Comparison of ENCODE assay signal across 26 mouse cellular contexts in the genomic region with DNA sequence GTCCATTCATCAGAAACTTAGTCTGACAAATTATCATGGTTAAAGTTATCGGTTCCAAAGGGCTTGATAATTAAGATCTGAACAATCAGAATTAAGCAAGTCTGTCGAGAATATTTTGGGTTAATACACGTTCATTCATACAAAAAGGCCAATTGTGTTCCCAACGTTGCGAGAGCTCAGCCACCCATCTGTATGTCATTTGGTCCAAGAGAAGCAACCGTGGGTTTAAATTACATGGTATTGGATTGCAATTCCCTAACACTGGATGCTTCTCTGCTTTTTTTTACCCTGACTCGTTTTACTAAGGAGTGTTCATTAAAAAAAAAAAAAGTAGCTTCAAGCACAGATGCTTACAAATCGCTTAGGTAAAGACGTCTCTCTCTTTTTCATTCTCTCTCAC. TPM values are rescaled to one million over a fixed set of nuclear protein-coding genes. Genes with fewer than 3 reads are reported as not detected.
DNase-seq lines count a peak whose midpoint lies in the region; ATAC-seq and TF ChIP-seq lines count a peak whose summit lies in the region.
"Had no signal": no experiment of that assay in that cellular context is flagged by ENCODE, and none has a peak within 500 bp of the region (broad histone marks: within the 10 kb centered on the region; RNA-seq: fewer than 3 reads in every experiment).

No protein-coding gene starts in this region.

- H3K9ac ChIP-seq in forebrain, embryonic 14.5 days (ENCODE audit: low read length) = no peak overlapping the region
- H3K9ac ChIP-seq in forebrain, embryonic 15.5 days (replicated peaks) = no peak overlapping the region
- no peak overlapping the region for H3K9ac ChIP-seq in embryonic facial prominence, embryonic 11.5 days (replicated peaks; ENCODE audit: low read length)
- H3K9ac ChIP-seq in limb, embryonic 11.5 days (ENCODE audit: low read length) = no peak overlapping the region
- H3K9ac ChIP-seq: hindbrain, embryonic 12.5 days; kidney, embryonic 15.5 days; liver, embryonic 15.5 days; lung, embryonic 15.5 days; midbrain, embryonic 12.5 days; neural tube, embryonic 12.5 days had no signal

- no peaks in the 10 kb centered on the region for H3K9me3 ChIP-seq in forebrain, embryonic 14.5 days (replicated peaks; ENCODE audit: control insufficient read depth, low read length)
- no peaks in the 10 kb centered on the region for H3K9me3 ChIP-seq in forebrain, embryonic 15.5 days
- H3K9me3 ChIP-seq in embryonic facial prominence, embryonic 11.5 days (replicated peaks; ENCODE audit: control insufficient read depth, low read length) = no peaks in the 10 kb centered on the region
- H3K9me3 ChIP-seq in limb, embryonic 11.5 days (ENCODE audit: control insufficient read depth, low read length) = no peaks in the 10 kb centered on the region
- H3K9me3 ChIP-seq: hindbrain, embryonic 12.5 days; kidney, embryonic 15.5 days; liver, embryonic 15.5 days; lung, embryonic 15.5 days; midbrain, embryonic 12.5 days; neural tube, embryonic 12.5 days had no signal

- no peak for ATAC-seq in forebrain, embryonic 14.5 days
- ATAC-seq in forebrain, embryonic 15.5 days (replicated peaks) = no peak
- no peak for ATAC-seq in embryonic facial prominence, embryonic 11.5 days (replicated peaks; ENCODE audit: insufficient number of reproducible peaks, low FRiP score, low TSS enrichment, low read depth)
- no peak for ATAC-seq in limb, embryonic 11.5 days (ENCODE audit: insufficient number of reproducible peaks, low FRiP score, low TSS enrichment, low read depth)
- ATAC-seq: intestine, embryonic 16.5 days had no signal

- DNase-seq in forebrain, embryonic 14.5 days (ENCODE audit: low spot score) = no peak
- DNase-seq in embryo, embryonic 11 days = peak; percentile 63
- DNase-seq in embryonic facial prominence, embryonic 11.5 days (ENCODE audit: low spot score) = peak; percentile 84
- DNase-seq in limb, embryonic 11.5 days (ENCODE audit: low spot score) = peak; percentile 25
- no peak for DNase-seq in cerebellum, adult 18-20 months
- DNase-seq in kidney, adult 2 months = no peak
- DNase-seq: adrenal gland, postnatal 25 days; B cell, adult 2 months; cerebellum, adult 11-12 months; cerebellum, postnatal 10 days; gastrocnemius, postnatal 10 days; heart, postnatal 14 days; kidney, postnatal 25 days; right cerebral cortex, adult 18-20 months; right cerebral cortex, postnatal 4 days; thymus, adult 2 months; thymus, postnatal 4 days had no signal

- peak overlapping the region; percentile 32; the same call in 1 of the 2 replicates for H3K4me2 ChIP-seq in forebrain, embryonic 14.5 days (ENCODE audit: low read length)
- no peak overlapping the region for H3K4me2 ChIP-seq in forebrain, embryonic 15.5 days (replicated peaks)
- no peak overlapping the region for H3K4me2 ChIP-seq in embryonic facial prominence, embryonic 11.5 days (ENCODE audit: low read depth, low read length)
- H3K4me2 ChIP-seq in limb, embryonic 11.5 days (ENCODE audit: low read depth, severe bottlenecking) = 0 out of 2 replicates have a peak overlapping the region, but pooled peaks have one; percentile 10
- H3K4me2 ChIP-seq: hindbrain, embryonic 12.5 days; kidney, embryonic 15.5 days; liver, embryonic 15.5 days; lung, embryonic 15.5 days; midbrain, embryonic 12.5 days had no signal

- H3K27ac ChIP-seq in forebrain, embryonic 14.5 days (ENCODE audit: low read depth, low read length) = no peak overlapping the region
- H3K27ac ChIP-seq in forebrain, embryonic 15.5 days (replicated peaks) = no peak overlapping the region
- H3K27ac ChIP-seq in embryonic facial prominence, embryonic 11.5 days (replicated peaks; ENCODE audit: low read depth, low read length) = no peak overlapping the region
- H3K27ac ChIP-seq in limb, embryonic 11.5 days (replicated peaks; ENCODE audit: low read depth, low read length) = no peak overlapping the region
- H3K27ac ChIP-seq in kidney, adult 2 months (ENCODE audit: insufficient read depth, low read depth, low read length) = no peak overlapping the region
- H3K27ac ChIP-seq: hindbrain, embryonic 12.5 days; kidney, embryonic 15.5 days; liver, embryonic 15.5 days; lung, embryonic 15.5 days; midbrain, embryonic 12.5 days; neural tube, embryonic 12.5 days had no signal

- no peaks in the 10 kb centered on the region for H3K36me3 ChIP-seq in forebrain, embryonic 14.5 days (ENCODE audit: control insufficient read depth, insufficient read depth, low read length)
- no peaks in the 10 kb centered on the region for H3K36me3 ChIP-seq in forebrain, embryonic 15.5 days
- no peaks in the 10 kb centered on the region for H3K36me3 ChIP-seq in embryonic facial prominence, embryonic 11.5 days (replicated peaks; ENCODE audit: control insufficient read depth, insufficient read depth, low read depth, low read length)
- no peaks in the 10 kb centered on the region for H3K36me3 ChIP-seq in limb, embryonic 11.5 days (ENCODE audit: control insufficient read depth, insufficient read depth, low read length)
- no peaks in the 10 kb centered on the region for H3K36me3 ChIP-seq in kidney, adult 2 months (ENCODE audit: control insufficient read depth, insufficient read depth, low read length)
- H3K36me3 ChIP-seq: hindbrain, embryonic 12.5 days; kidney, embryonic 15.5 days; liver, embryonic 15.5 days; lung, embryonic 15.5 days; midbrain, embryonic 12.5 days; neural tube, embryonic 12.5 days had no signal

- no peak for TF ChIP-seq POLR2A in kidney, adult 2 months (IDR thresholded peaks at IDR 0.05; ENCODE audit: low read depth, low read length)

- peaks cover 16% of the 10 kb centered on the region; the same call in 1 of the 2 replicates for H3K4me1 ChIP-seq in forebrain, embryonic 14.5 days (ENCODE audit: control insufficient read depth, insufficient read depth, low read length)
- peaks cover 36% of the 10 kb centered on the region for H3K4me1 ChIP-seq in forebrain, embryonic 15.5 days
- peaks cover 6% of the 10 kb centered on the region for H3K4me1 ChIP-seq in embryonic facial prominence, embryonic 11.5 days (ENCODE audit: control insufficient read depth, insufficient read depth, low read length)
- H3K4me1 ChIP-seq in limb, embryonic 11.5 days (ENCODE audit: control insufficient read depth, insufficient read depth, low read length) = peaks cover 50% of the 10 kb centered on the region
- 0 out of 2 replicates have a peak, but pooled peaks cover 6% of the 10 kb centered on the region for H3K4me1 ChIP-seq in kidney, adult 2 months (ENCODE audit: control insufficient read depth, insufficient read depth, low read length)

- H3K4me3 ChIP-seq in forebrain, embryonic 14.5 days (ENCODE audit: low read depth, low read length) = no peak overlapping the region
- H3K4me3 ChIP-seq in forebrain, embryonic 15.5 days = no peak overlapping the region
- H3K4me3 ChIP-seq in embryonic facial prominence, embryonic 11.5 days (ENCODE audit: low read depth, low read length) = no peak overlapping the region
- no peak overlapping the region for H3K4me3 ChIP-seq in limb, embryonic 11.5 days (ENCODE audit: low read depth, low read length)
- no peak overlapping the region for H3K4me3 ChIP-seq in kidney, adult 2 months (ENCODE audit: insufficient read depth, low read depth, low read length)
- H3K4me3 ChIP-seq: hindbrain, embryonic 12.5 days; kidney, embryonic 15.5 days; liver, embryonic 15.5 days; lung, embryonic 15.5 days; midbrain, embryonic 12.5 days; myocyte; neural tube, embryonic 12.5 days had no signal

- H3K27me3 ChIP-seq in forebrain, embryonic 14.5 days (replicated peaks; ENCODE audit: control insufficient read depth, insufficient read depth, low read length) = no peaks in the 10 kb centered on the region
- H3K27me3 ChIP-seq in forebrain, embryonic 15.5 days = no peaks in the 10 kb centered on the region
- no peaks in the 10 kb centered on the region for H3K27me3 ChIP-seq in embryonic facial prominence, embryonic 11.5 days (ENCODE audit: control insufficient read depth, insufficient read depth, low read length)
- H3K27me3 ChIP-seq in limb, embryonic 11.5 days (ENCODE audit: control insufficient read depth, insufficient read depth, low read length) = no peaks in the 10 kb centered on the region
- no peaks in the 10 kb centered on the region for H3K27me3 ChIP-seq in kidney, adult 2 months (replicated peaks; ENCODE audit: control insufficient read depth, insufficient read depth, low read length)
- H3K27me3 ChIP-seq: kidney, embryonic 15.5 days; liver, embryonic 15.5 days; lung, embryonic 15.5 days; neural tube, embryonic 12.5 days had no signal

- no peak for TF ChIP-seq CTCF in kidney, adult 2 months (conservative IDR thresholded peaks at IDR 0.05; ENCODE audit: insufficient read depth, insufficient read length, low read depth, low read length)

- 6% methylated on average over 9 of the region's 9 CpGs for WGBS in forebrain, embryonic 14.5 days
- 18% methylated on average over 9 of the region's 9 CpGs for WGBS in forebrain, embryonic 15.5 days
- WGBS in embryonic facial prominence, embryonic 11.5 days = 20% methylated on average over 9 of the region's 9 CpGs
- 26% methylated on average over 9 of the region's 9 CpGs for WGBS in limb, embryonic 11.5 days
- 74% methylated on average over 9 of the region's 9 CpGs for WGBS in kidney, adult 2 months

RNA-seq across cellular contexts. Expression of gene Msrb3, which starts 45.1 kb away (rescaled TPM):
- polyA plus RNA-seq in forebrain, embryonic 14.5 days (2014; fragmentation: Nextera tagmentation; extraction: Ambion mirVana) = 0.87 and 1.4 TPM in 2 replicates
- polyA plus RNA-seq in forebrain, embryonic 15.5 days (2015; fragmentation: Nextera tagmentation; extraction: Ambion mirVana) = 1.5 and 1.7 TPM in 2 replicates
- 6.4 and 6.6 TPM in 2 replicates for polyA plus RNA-seq in embryonic facial prominence, embryonic 11.5 days (2014; fragmentation: Nextera tagmentation; extraction: Ambion mirVana)
- polyA plus RNA-seq in limb, embryonic 11.5 days (2014; fragmentation: Nextera tagmentation; extraction: Ambion mirVana) = 7.5 and 7.8 TPM in 2 replicates
- polyA plus RNA-seq in kidney, adult 2 months (2012; rRNA removed) = 7.8 and 9.4 TPM in 2 replicates

Comparison
In these comparisons a context has a peak if more than half of its experiments do, and no peak if none do; other contexts are left out.
1. H3K4me2 ChIP-seq: peak in forebrain, embryonic 14.5 days (single experiment) and limb, embryonic 11.5 days (single experiment); none in forebrain, embryonic 15.5 days (single experiment) and embryonic facial prominence, embryonic 11.5 days (single experiment).
2. DNase-seq: peak in embryo, embryonic 11 days (single experiment), embryonic facial prominence, embryonic 11.5 days (single experiment) and limb, embryonic 11.5 days (single experiment); none in forebrain, embryonic 14.5 days (single experiment), cerebellum, adult 18-20 months (0 of 2) and kidney, adult 2 months (single experiment).